Mouse (Mus musculus): ENCODE measurements around the gene Rbm47. TPM values are rescaled to one million over a fixed set of nuclear protein-coding genes. Genes with fewer than 3 reads are reported as not detected.

Rbm47 gene
- total RNA-seq, 2 experiments from 2014 or later: 1.7 TPM

DNA sequence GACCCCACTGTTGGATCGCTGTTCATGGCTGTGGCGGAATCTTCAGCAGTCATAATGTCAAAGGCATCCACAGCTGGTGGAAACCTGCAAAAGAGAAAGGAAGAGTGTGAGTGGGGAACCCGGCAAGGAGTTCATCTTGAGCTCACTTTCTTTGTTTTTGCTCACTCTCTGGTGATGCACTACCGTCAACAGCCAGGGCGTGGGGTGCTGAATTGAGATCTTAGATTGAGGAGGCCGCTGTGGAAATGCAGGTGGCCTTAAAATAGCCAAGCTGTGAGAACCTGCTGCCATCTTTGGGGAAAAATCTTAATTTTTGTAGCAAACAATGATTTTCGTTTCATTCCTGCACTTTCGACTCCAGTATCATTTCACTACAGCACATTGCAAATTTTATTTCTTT, 145.7 kb downstream of the Rbm47 start:
- Histone ChIP-seq H3K4me3 (no peak overlapping the region), H3K27ac (no peak overlapping the region)
- DNase-seq (ENCODE audit: low spot score in 2 of 2): no peak
- TF ChIP-seq CTCF (conservative IDR thresholded peaks at IDR 0.05): no peak

GRCm38 (mm10) chr5:66026796-66027195, 146.1 kb downstream of the Rbm47 start:
- Histone ChIP-seq H3K27ac (no peak overlapping the region), H3K4me3 (no peak overlapping the region)
- no peak for TF ChIP-seq CTCF (conservative IDR thresholded peaks at IDR 0.05)
- DNase-seq (ENCODE audit: low spot score in 2 of 2): no peak

DNA sequence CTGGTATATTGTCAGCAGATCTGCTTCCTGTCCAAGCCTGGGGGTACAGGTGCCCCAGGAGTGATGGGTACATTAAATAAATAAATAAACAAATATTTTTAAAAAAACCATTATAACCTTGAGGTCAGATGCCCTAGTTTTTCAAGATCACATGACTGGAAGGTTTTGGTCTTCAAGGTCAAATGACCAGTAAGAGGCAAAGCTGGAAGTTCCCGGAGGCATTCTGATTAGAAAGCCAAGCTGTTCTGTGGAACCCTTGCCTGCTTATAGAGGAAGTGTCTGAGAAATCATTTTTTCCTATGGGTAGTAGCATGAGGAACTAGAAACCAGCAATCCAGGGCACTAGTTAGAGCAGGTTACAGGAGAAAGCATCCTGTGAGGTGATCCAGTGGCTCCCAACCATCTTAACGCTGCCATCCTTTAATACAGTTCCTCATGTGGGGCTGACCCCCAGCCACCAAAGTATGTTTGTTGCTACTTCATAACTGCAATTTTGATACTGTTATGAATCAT, 157.4 kb downstream of the Rbm47 start:
- Histone ChIP-seq H3K4me3 (no peak overlapping the region), H3K27ac (no peak overlapping the region)
- no peak for TF ChIP-seq CTCF (conservative IDR thresholded peaks at IDR 0.05)
- DNase-seq (ENCODE audit: low spot score in 2 of 2): no peak

- TF ChIP-seq CTCF (conservative IDR thresholded peaks at IDR 0.05): no peak
- no peak overlapping the region for H3K27ac ChIP-seq
- no peak for DNase-seq (ENCODE audit: low spot score in 2 of 2)
- H3K4me3 ChIP-seq: no peak overlapping the region
Observed at GRCm38 (mm10) chr5:66014437-66014836, 158.5 kb downstream of the Rbm47 start.

GRCm38 (mm10) chr5:66013999-66014398, 158.9 kb downstream of the Rbm47 start:
- DNase-seq (ENCODE audit: low spot score in 2 of 2): no peak
- TF ChIP-seq CTCF (conservative IDR thresholded peaks at IDR 0.05): no peak
- Histone ChIP-seq H3K4me3 (no peak overlapping the region), H3K27ac (no peak overlapping the region)

DNA sequence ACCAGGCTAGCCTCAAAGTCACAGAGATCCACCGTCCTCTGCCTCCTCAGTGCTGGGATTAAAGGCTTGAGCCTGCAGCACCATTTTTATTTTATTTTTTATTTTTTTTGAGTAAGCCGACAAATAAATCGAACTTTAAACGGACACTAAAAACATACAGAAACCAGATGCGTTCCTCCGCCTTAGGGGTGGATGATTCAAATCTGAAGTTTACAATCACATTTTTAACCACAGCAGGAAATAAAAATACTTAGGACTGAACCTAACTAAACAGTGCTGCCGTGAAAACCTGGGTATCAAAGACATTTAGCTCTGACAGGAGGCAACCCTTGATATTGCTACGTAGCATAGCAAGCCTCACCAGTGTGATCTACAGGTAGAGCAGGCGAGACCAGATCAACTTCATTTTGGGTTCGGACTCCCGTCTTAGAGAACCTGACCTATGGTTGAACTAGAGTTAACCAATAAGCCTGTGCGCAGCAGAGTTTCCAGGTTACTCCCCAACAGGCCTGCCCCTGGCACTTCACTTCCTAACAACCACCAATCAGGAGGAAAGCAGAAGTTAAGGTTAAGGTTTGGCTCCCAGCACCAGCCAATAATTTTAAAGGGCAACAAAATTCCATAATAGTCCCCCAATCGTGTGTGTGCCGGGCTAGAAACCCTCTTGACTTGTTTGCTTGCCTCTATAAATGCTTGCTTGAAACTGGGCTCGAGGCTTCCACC, 164.5 kb downstream of the Rbm47 start:
- TF ChIP-seq CTCF (conservative IDR thresholded peaks at IDR 0.05): no peak

GRCm38 (mm10) chr5:66005041-66005678, 167.8 kb downstream of the Rbm47 start:
- no peak for DNase-seq (ENCODE audit: low spot score in 2 of 2)
- Histone ChIP-seq H3K27ac (no peak overlapping the region), H3K4me3 (no peak overlapping the region)
- TF ChIP-seq CTCF (conservative IDR thresholded peaks at IDR 0.05): no peak

More for the DNA sequence above, 164.5 kb downstream of the Rbm47 start:
- no peak for DNase-seq (ENCODE audit: low spot score in 2 of 2)
- Histone ChIP-seq H3K27ac (no peak overlapping the region), H3K4me3 (no peak overlapping the region)

- H3K27ac ChIP-seq: no peak within 1 kb of the TSS
- H3K4me3 ChIP-seq: no peak within 1 kb of the TSS
- no peak for TF ChIP-seq CTCF (conservative IDR thresholded peaks at IDR 0.05)
- DNase-seq (ENCODE audit: low spot score in 2 of 2): no peak
Observed at GRCm38 (mm10) chr5:66004134-66004925, 168.6 kb downstream of the Rbm47 start, which contains the start of gene 9130230L23Rik. Gene 9130230L23Rik (minus strand): TSS chr5:66004285.

GRCm38 (mm10) chr5:66001232-66001631, 171.7 kb downstream of the Rbm47 start:
- DNase-seq (ENCODE audit: low spot score in 2 of 2): no peak
- no peak overlapping the region for H3K4me3 ChIP-seq
- H3K27ac ChIP-seq: no peak overlapping the region
- no peak for TF ChIP-seq CTCF (conservative IDR thresholded peaks at IDR 0.05)

DNA sequence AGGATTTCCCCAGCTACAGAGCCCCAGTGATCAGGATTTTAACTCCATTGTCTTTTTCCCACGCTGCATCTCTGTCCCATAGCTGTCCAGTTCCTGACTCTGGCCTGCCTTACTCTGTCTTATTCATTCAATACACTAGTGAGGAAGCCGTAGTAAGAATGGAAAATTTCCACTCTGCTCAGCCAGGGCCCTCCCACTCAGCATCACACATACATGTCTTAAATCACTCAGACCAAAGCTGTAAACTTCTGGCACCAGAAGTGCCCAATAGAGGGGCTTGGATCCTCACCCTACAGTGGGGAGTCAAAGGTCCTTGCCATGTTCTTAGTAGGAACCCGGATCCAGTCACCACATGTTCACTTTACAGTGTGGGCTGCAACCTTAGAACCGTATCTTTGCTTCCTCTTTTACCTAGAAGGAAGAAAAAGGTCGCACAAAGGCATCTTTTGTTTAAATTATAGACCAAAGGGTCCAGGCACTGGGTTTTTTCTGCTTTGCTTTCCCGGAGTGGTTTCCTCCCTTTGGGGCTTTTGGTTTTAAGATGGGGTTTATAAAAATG, 172.3 kb downstream of the Rbm47 start:
- no peak for TF ChIP-seq CTCF (conservative IDR thresholded peaks at IDR 0.05)
- DNase-seq (ENCODE audit: low spot score in 2 of 2): no peak
- Histone ChIP-seq H3K4me3 (no peak overlapping the region), H3K27ac (no peak overlapping the region)

GRCm38 (mm10) chr5:66000074-66000473, 172.8 kb downstream of the Rbm47 start:
- no peak for DNase-seq (ENCODE audit: low spot score in 2 of 2)
- Histone ChIP-seq H3K4me3 (no peak overlapping the region), H3K27ac (no peak overlapping the region)
- no peak for TF ChIP-seq CTCF (conservative IDR thresholded peaks at IDR 0.05)

DNA sequence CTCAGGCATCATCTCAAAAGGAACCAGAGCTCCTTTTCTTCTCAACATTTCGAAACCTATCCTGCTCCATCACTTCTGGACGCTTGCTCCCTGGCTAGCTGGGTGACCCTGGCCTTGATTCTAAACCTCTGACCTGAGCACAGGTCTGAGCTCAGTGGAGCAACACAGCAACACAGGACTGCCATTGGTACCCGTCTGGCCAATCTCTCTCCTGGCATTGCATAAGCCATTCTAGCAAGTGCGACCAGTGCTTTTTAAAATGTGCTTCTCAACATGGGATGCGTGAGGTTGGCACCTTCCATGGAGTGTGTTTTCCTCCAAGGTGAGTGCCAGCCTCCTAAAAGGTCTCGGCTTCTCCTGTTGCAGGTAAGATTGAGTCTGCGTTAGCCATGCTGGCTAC, 173.8 kb downstream of the Rbm47 start:
- Histone ChIP-seq H3K4me3 (no peak overlapping the region), H3K27ac (no peak overlapping the region)
- TF ChIP-seq CTCF (conservative IDR thresholded peaks at IDR 0.05): no peak
- DNase-seq (ENCODE audit: low spot score in 2 of 2): no peak

GRCm38 (mm10) chr5:65997813-65998212, 175.1 kb downstream of the Rbm47 start:
- Histone ChIP-seq H3K4me3 (no peak overlapping the region), H3K27ac (no peak overlapping the region)
- DNase-seq (ENCODE audit: low spot score in 2 of 2): no peak
- no peak for TF ChIP-seq CTCF (conservative IDR thresholded peaks at IDR 0.05)
